Mouse (Mus musculus) naive thymus-derived CD4-positive, alpha-beta T cell, adult 2 months (primary cell): ENCODE results near the gene Pln.

Source experiments
- DNase-seq: peaks from one replicate; pipeline ENCODE4 v3.0.0-alpha.2; 2011; ENCODE audit warnings: low read depth

Pln gene

GRCm38 (mm10) chr10:53364311-53364710 lies 26.8 kb downstream of the Pln start:
- no peak for DNase-seq

GRCm38 (mm10) chr10:53367265-53367664 lies 29.8 kb downstream of the Pln start:
- no peak for DNase-seq

- no peak for DNase-seq
Measured at GRCm38 (mm10) chr10:53373885-53374578, 36.6 kb downstream of the Pln start.

GRCm38 (mm10) chr10:53377096-53377495 lies 39.6 kb downstream of the Pln start:
- DNase-seq, result no peak

- DNase-seq, result no peak
Measured at GRCm38 (mm10) chr10:53378296-53378695, 40.8 kb downstream of the Pln start.

- no peak for DNase-seq
Measured at GRCm38 (mm10) chr10:53378981-53379708, 41.7 kb downstream of the Pln start.

GRCm38 (mm10) chr10:53379709-53380106 lies 42.2 kb downstream of the Pln start, which contains the start of gene Cep85l:
Gene Cep85l, minus strand, starts transcription at chr10:53379947.
- DNase-seq, result peak; percentile 89

- no peak for DNase-seq
Measured at GRCm38 (mm10) chr10:53382696-53383365, 45.4 kb downstream of the Pln start.

GRCm38 (mm10) chr10:53384896-53385295 lies 47.4 kb downstream of the Pln start:
- DNase-seq, result no peak

- no peak for DNase-seq
Measured at GRCm38 (mm10) chr10:53385438-53385837, 48.0 kb downstream of the Pln start.

- no peak for DNase-seq
Measured at GRCm38 (mm10) chr10:53388227-53388920, 50.9 kb downstream of the Pln start.

- DNase-seq, result no peak
Measured at GRCm38 (mm10) chr10:53394923-53395629, 57.6 kb downstream of the Pln start.
